Comparison of ENCODE assay signal across 9 mouse cellular contexts in the genomic region with DNA sequence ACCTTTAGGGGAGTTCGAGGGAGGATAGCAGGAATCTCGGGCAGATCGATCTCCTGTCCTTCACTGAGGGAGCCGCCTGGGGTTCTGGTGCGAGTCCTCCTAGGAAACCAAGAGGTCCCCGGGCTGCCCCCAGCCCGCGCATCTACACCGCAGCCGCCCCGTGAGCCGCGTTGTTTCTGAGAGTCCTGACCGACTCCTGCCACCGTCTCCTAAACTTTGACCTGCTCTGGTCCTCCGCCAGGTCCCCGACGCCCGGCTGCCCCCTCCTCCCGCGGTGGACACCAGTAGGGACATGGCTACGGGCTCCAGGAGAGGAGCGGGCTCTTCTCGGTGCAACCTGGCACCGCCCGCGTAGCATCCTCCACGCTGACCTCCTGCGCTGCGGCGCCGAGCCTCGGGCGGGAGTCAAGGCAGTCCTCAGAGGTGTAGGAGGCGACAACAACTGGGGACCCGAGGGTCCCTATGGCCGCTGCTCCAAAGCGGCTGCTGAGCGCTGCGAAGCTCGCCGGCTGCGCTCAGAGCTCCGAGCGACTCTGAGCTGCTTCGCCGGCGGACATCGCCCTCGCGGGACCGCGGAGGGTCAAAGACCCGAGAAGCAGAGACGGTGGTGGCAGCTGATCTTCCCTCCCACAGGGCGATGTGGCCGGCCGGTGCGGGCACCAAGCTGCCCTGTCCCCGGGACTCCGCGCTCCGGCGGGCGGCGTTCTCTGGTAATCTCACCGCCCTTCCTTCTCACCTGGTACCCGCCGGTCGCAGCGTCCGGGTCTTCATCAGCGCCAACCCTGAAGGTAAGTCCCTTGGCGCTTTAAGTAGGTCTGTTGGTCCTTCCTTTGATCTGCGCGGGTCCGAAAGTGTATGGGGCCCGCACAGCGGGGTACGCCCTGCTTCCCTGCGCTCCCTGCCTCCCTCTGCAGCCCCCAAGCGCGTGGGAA. TPM values are rescaled to one million over a fixed set of nuclear protein-coding genes. Genes with fewer than 3 reads are reported as not detected.
DNase-seq lines count a peak whose midpoint lies in the region; ATAC-seq lines count a peak whose summit lies in the region.
"Had no signal": no experiment of that assay in that cellular context is flagged by ENCODE, and none has a peak within 500 bp of the region (broad histone marks: within the 10 kb centered on the region; RNA-seq: fewer than 3 reads in every experiment).

No protein-coding gene starts in this region.

- H3K9ac ChIP-seq in hindbrain, embryonic 14.5 days, result peak overlapping the region; percentile 84
- peak overlapping the region; percentile 69 for H3K9ac ChIP-seq in neural tube, embryonic 15.5 days (replicated peaks)

- peaks cover 53% of the 10 kb centered on the region for H3K27me3 ChIP-seq in heart, embryonic 10.5 days (ENCODE audit: insufficient read depth, poor library complexity, severe bottlenecking)
- peaks cover 9% of the 10 kb centered on the region for H3K27me3 ChIP-seq in hindbrain, embryonic 14.5 days (ENCODE audit: control insufficient read depth, insufficient read depth, low read length)
- H3K27me3 ChIP-seq in neural tube, embryonic 15.5 days (replicated peaks), result peaks cover 11% of the 10 kb centered on the region; the same call in 1 of the 2 replicates
- H3K27me3 ChIP-seq: CH12.LX had no signal

- H3K27ac ChIP-seq in heart, embryonic 10.5 days, result no peak overlapping the region; the same call in 1 of the 2 replicates
- peak overlapping the region; percentile 52 for H3K27ac ChIP-seq in hindbrain, embryonic 14.5 days
- peak overlapping the region; percentile 68 for H3K27ac ChIP-seq in neural tube, embryonic 15.5 days (replicated peaks)

- peak; percentile 73 for ATAC-seq in hindbrain, embryonic 14.5 days (ENCODE audit: low FRiP score)
- ATAC-seq in neural tube, embryonic 15.5 days (ENCODE audit: low FRiP score), result peak; percentile 78

- H3K4me2 ChIP-seq in hindbrain, embryonic 14.5 days (replicated peaks), result peak overlapping the region; percentile 99
- peak overlapping the region; percentile 96 for H3K4me2 ChIP-seq in neural tube, embryonic 15.5 days

- no peak for DNase-seq in heart, embryonic 10.5 days (ENCODE audit: low spot score)
- DNase-seq in heart, adult 18-20 months, result no peak
- peak; percentile 19 to 20 for DNase-seq in cerebellum, postnatal 4 days (ENCODE audit: low spot score in 2 of 2)
- DNase-seq in hindbrain, embryonic 14.5 days (ENCODE audit: low spot score), result no peak
- peak; percentile 21 for DNase-seq in left cerebral cortex, postnatal 4 days
- DNase-seq in B cell, adult 2 months, result no peak
- DNase-seq in adrenal gland, postnatal 10 days, result no peak

- H3K36me3 ChIP-seq in heart, embryonic 10.5 days, result no peaks in the 10 kb centered on the region
- no peaks in the 10 kb centered on the region for H3K36me3 ChIP-seq in hindbrain, embryonic 14.5 days (replicated peaks; ENCODE audit: control insufficient read depth, insufficient read depth)
- no peaks in the 10 kb centered on the region for H3K36me3 ChIP-seq in neural tube, embryonic 15.5 days

- intact Hi-C loops in left cerebral cortex, postnatal 4 days (cut with DNase I), result loop anchor here (5.0 to 10.0 kb wide), 3 partner anchors 145 to 752 kb away; no protein-coding TSS in a partner anchor

- H3K9me3 ChIP-seq in heart, embryonic 10.5 days, result no peaks in the 10 kb centered on the region
- no peaks in the 10 kb centered on the region for H3K9me3 ChIP-seq in hindbrain, embryonic 14.5 days (ENCODE audit: control insufficient read depth, low read length)
- H3K9me3 ChIP-seq in neural tube, embryonic 15.5 days (replicated peaks), result no peaks in the 10 kb centered on the region

- H3K4me1 ChIP-seq in heart, embryonic 10.5 days, result peaks cover 17% of the 10 kb centered on the region
- no peaks in the 10 kb centered on the region for H3K4me1 ChIP-seq in hindbrain, embryonic 14.5 days (replicated peaks; ENCODE audit: control insufficient read depth, insufficient read depth, low read length)
- H3K4me1 ChIP-seq in neural tube, embryonic 15.5 days, result peaks cover 12% of the 10 kb centered on the region; the same call in 1 of the 2 replicates

- H3K4me3 ChIP-seq in heart, embryonic 10.5 days, result peak overlapping the region; percentile 64
- H3K4me3 ChIP-seq in hindbrain, embryonic 14.5 days (replicated peaks; ENCODE audit: low read length), result peak overlapping the region; percentile 80
- H3K4me3 ChIP-seq in neural tube, embryonic 15.5 days (replicated peaks), result peak overlapping the region; percentile 70

- under 1% methylated on average over 83 of the region's 83 CpGs for WGBS in heart, embryonic 10.5 days
- under 1% methylated on average over 83 of the region's 83 CpGs for WGBS in hindbrain, embryonic 14.5 days
- WGBS in neural tube, embryonic 15.5 days, result under 1% methylated on average over 82 of the region's 83 CpGs

RNA-seq across cellular contexts. Expression of a gene that starts 0.9 kb away (rescaled TPM):
- polyA plus RNA-seq in heart, embryonic 10.5 days (2016; fragmentation: Nextera tagmentation; extraction: Ambion mirVana), result 0.02 and 0.14 TPM in 2 replicates
- not detected for total RNA-seq in heart, adult 18-20 months (2021)
- polyA plus RNA-seq in hindbrain, embryonic 14.5 days (2014; fragmentation: Nextera tagmentation; extraction: Ambion mirVana), result 18.8 and 21.8 TPM in 2 replicates
- total RNA-seq in left cerebral cortex, postnatal 4 days (2021), result 10 to 100 TPM; 71.1 to 80.2 TPM
- 16.7 and 17.8 TPM in 2 replicates for polyA plus RNA-seq in neural tube, embryonic 15.5 days (2015; fragmentation: Nextera tagmentation; extraction: Ambion mirVana)
- total RNA-seq in adrenal gland, postnatal 10 days (2021), result under 1 TPM; 0.06 to 0.21 TPM
- total RNA-seq: CH12.LX had no signal

Comparison
In these comparisons a context has a peak if more than half of its experiments do, and no peak if none do; other contexts are left out.
1. DNase-seq: peak in cerebellum, postnatal 4 days (2 of 2) and left cerebral cortex, postnatal 4 days (single experiment); none in heart, embryonic 10.5 days (single experiment), heart, adult 18-20 months (0 of 2), hindbrain, embryonic 14.5 days (single experiment), B cell, adult 2 months (0 of 2) and adrenal gland, postnatal 10 days (single experiment).
2. RNA of a gene that starts 0.9 kb away (total RNA-seq): 71.1 to 80.2 TPM in left cerebral cortex, postnatal 4 days; 0.06 to 0.21 TPM in adrenal gland, postnatal 10 days and not detected in heart, adult 18-20 months; every median in the first group is over 10 times any median in the second.
3. Peak in every context shown above with its lines, with median percentiles within 50 percentile points of each other: H3K4me3 ChIP-seq.